Mouse (Mus musculus): ENCODE results near the gene Rabgap1l. TPM values are rescaled to one million over a fixed set of nuclear protein-coding genes. Genes with fewer than 3 reads are reported as not detected.

Gene Rabgap1l
- total RNA-seq, 2 experiments from 2014 or later, result 189 to 200 TPM

DNA sequence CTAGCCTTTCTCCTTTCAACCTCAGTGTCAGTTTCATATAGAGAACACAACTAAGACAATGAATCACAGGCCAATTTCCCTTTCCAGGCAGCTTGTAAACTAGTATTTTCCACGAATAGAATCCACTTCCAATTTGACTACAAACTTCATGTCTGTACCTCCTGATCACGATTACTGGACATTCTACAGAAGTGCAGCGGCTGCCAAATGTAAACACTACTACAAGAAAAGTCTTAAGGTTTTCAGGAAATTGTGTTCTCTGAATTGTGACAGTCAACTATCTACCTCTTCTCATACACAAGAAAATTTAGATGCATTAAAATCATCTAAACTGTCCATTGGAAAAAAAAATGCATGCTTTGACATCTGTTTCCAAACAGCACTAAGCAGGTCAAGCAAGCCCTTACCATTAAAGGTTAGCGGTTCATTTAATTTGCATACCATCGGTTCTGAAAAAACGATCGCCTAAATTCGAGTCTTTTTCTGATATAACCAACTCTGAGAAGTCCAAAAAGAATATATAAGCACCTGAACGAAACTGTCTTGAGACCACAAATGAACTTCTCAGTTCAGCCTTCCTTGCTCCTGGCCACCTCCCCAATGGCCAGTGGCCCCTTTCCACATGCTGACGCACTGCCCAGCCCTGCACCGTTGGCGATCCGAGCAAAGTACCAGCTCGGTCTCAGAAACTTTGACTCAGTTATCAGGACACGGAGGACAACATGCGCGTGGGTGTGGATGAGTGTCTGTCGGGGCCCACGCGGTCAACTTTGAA, 1.4 kb downstream of the Rabgap1l start:
- no peak for DNase-seq (ENCODE audit: low spot score in 2 of 2)
- intact Hi-C loops (cut with DNase I), result loop anchor here (2.0 to 5.0 kb wide), 2 partner anchors 47 to 116 kb away; partner anchors contain the start of gene Rc3h1

DNA sequence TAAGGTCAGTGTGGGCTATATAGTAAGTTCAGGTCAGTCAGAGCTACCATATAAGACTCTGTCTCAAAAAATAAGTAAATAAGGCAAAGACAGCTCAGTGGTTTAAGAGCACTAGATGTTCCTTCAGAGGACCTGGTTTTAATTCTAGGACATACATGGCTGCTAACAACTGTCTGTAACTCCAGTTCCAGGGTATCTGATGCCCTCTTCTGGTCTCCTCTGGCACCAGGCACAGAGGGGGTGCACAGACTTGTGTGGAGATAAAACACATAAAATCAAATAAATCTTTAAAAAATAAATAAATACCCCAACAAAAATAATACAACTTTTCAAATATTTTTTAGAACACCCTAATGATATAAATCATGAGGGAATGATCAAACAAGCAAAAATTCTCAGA, 2.4 kb downstream of the Rabgap1l start:
- no peak for DNase-seq (ENCODE audit: low spot score in 2 of 2)
- intact Hi-C loops (cut with DNase I), result loop anchor here (5.0 kb wide), 1 partner anchor 117 kb away; the partner anchor contains the start of gene Rc3h1

DNA sequence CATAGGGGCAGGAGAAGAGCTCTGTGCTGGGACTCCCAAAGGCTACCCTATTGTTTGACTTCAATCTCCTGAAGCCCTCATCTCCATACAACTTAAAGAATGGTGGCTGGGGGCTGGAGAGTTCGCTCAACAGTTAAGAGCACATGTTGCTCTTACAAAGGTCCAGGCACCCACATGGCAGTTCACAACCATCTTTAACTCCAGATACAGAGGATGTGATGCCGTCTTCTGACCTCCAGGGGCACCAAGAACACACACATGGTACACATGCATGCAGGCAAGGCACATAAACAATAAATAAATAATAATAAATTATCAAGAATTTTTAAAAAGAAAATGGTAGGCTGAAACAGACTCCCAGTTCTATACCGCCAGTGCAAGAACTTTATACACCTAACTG, 3.1 kb downstream of the Rabgap1l start:
- intact Hi-C loops (cut with DNase I), result loop anchor here (5.0 kb wide), 1 partner anchor 117 kb away; the partner anchor contains the start of gene Rc3h1
- no peak for DNase-seq (ENCODE audit: low spot score in 2 of 2)

DNA sequence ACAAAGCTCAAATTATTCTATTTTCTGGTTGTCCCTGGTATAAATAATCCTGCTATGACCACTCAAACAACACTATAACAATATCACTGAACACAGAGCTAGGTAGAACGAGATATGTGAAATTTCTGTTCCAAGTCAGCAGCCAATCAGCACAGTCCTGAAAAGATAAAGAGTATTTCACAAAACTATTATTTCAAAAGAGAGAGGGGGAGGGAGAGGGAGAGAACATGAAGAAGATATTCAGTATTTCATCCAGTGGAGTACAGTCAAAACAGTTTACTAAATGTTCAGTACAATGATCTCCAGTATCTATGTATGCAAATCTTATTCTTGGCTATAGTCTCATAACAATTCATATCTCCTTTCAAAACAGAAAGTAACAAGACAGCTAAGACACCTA, 5.1 kb downstream of the Rabgap1l start:
- no peak for DNase-seq (ENCODE audit: low spot score in 2 of 2)
- intact Hi-C loops (cut with DNase I), result no loop called here

DNA sequence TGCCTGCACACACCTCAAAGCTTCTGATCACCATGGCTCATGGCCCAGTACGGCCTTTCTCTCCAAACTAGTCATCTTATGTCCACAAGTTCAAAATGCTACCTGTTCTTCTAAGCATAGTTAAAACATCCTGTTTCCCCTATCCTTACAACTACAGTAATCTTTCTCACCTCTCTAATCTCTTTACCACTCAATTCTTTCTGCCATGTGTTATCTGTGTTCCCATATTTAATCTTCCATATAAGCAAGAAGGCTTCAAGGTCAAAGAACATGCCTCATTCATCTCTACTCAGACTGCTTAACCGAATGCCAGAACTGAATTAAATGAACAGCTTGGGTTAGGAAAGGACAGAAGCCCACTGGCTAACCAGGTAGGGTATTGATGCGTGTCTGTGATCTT, 5.8 kb downstream of the Rabgap1l start:
- DNase-seq (ENCODE audit: low spot score in 2 of 2), result no peak
- intact Hi-C loops (cut with DNase I), result no loop called here

DNA sequence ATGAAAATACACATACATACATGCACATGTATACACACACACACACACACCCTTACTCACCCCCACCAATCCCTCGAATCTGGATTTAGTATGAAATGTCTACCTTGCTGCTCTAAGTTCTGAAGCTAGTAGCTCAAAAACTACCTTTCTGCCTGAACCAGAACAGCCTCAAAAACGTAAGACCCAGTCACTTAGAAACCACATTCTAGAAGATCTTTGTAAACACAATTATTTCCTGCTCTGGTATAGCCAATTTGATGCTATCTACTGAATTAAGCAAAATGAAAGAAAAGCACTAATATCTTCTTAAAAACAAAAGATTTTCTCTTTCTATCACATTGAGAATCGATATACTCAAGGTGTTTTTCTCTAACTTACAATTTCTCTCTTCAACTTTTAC, 6.4 kb downstream of the Rabgap1l start:
- intact Hi-C loops (cut with DNase I), result no loop called here
- no peak for DNase-seq (ENCODE audit: low spot score in 2 of 2)

DNA sequence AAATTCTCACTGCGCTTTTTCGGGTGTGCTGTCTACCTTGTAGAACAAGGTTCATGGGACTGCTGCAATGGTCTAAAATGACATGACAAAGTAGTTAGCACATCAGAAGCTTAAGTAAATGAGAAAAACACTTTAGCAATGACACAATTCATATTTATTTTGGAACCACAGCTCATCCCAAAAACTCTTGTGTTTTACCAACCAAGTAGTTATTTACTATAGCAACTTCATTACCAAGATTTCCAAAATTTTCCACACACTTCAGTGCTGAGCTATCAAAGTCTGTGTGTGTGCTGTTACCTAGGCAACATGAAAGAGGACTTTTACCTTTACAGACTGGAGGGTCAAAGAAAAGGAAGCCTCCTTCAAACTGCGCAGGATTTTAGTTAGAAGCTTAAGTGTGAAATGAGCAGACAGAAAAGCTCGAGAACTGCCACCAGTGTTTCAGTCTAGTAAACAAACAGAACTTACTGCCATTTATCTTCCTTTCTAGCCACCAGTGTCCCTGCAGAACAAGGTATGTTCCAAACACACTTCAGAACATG, 7.3 kb downstream of the Rabgap1l start:
- intact Hi-C loops (cut with DNase I), result no loop called here
- no peak for DNase-seq (ENCODE audit: low spot score in 2 of 2)

DNA sequence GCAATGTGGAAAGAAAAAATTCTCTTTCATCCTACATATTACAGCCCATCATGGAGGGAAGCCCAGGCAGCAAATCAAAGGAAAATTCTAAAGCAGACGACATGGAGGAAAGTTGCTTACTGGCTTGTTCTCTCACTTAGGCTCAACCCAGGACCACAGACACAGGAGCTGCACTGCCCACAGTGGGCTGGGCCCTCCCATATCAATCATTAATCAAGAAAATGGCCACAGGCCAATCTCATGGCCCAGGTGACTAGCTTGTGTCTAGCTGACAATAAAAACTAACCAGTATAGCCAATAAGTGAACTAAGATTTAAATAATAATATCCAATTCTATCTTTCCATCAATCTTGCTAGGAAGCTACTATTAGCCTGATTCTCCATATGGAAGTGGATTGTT, 8.9 kb downstream of the Rabgap1l start:
- intact Hi-C loops (cut with DNase I), result no loop called here
- no peak for DNase-seq (ENCODE audit: low spot score in 2 of 2)

DNA sequence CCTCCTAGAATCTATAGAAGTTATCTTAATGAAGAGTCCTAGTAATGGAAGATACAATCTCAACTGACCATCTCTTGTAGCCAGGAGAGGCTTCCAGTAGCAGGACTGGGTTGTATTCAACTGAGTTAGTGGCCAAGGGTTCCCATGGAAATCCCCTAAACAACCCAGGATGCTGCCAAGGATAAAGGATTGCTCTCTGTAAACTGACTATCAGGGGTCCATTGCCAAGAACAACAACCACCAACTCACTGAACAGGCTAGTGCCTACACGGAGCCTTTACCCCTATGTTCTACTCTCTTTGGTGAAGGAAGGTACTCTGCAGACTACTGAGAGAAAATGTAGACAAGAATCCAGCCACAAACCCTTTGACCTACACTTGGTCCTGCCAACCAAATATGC, 18.8 kb downstream of the Rabgap1l start:
- intact Hi-C loops (cut with DNase I), result no loop called here
- no peak for DNase-seq (ENCODE audit: low spot score in 2 of 2)

DNA sequence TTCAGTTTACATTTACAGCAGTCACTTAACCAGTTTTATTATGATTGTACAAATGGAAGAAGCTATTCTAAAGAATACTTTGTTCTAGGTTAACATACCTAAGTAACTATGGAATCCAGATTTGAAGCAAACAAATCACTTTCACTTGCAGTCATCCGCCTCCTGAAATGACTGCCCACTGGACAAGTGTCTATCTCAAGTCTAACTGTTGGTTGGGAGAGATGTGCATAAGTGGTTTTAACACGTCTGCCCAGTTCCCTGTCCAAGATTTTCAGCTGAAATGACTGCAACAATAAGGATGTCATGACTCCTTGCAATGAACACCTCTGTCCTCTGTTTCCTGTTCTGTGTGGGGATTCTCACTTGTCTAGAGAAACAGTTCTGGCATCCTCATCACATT, 27.4 kb downstream of the Rabgap1l start:
- intact Hi-C loops (cut with DNase I), result no loop called here
- no peak for DNase-seq (ENCODE audit: low spot score in 2 of 2)

DNA sequence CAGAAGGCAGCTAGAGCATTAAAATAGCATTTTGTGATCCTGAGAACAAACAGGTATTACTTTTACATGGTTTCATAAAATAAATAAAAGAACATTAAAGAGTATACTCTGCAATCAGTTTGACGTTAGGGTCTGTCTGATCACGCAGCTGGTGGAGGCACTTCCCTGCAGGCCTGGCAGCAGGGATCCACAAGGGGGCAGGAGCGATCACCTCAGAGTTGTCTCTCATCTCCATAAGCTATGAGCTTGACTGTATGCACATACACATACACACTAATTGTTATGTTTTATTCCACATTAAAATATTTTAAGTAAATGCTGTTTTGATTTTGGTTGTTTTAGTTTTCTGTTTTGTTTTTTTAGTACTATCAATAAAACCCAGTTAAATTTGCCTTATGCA, 34.8 kb downstream of the Rabgap1l start:
- DNase-seq (ENCODE audit: low spot score in 2 of 2), result peak in 1 of 2 experiments; percentile 30
- intact Hi-C loops (cut with DNase I), result no loop called here

DNA sequence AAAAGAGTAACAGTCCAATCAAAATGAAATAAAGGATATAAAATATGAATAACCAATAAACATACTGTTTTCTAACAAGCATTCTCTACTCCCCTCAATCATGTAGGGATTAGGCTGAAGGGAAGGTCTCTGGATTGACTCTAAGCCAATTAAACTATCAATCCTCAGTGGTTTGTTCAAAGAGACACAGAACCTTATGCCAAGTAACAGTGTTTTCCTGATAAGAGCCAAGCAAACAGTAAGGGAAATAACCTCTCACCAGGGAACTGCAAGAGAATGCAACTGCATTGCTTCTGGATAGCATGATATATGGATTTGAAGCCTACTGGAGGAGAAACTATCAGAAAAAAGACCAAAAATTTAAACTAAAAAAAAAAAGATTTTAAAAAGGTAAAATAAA, 37.7 kb downstream of the Rabgap1l start:
- intact Hi-C loops (cut with DNase I), result no loop called here
- DNase-seq (ENCODE audit: low spot score in 2 of 2), result no peak

DNA sequence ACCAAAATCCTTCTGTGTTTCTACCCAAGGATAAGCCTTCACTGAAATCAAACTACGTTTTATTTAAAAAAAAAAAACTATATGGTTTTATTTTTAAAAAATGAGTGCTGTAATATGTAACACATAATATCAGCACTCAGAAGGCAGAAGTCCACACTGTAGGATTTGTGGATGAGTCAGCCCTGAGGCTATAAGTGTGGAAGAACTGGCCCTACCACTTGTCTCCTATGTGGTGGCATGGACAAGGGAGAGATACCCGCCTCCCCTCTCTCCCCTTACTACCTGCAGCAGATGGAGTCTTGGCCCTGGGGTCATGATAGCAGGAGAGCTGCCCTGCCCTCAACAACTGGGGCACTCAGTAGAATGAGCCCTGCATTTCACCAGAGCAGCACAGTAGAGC, 42.4 kb downstream of the Rabgap1l start:
- intact Hi-C loops (cut with DNase I), result no loop called here
- no peak for DNase-seq (ENCODE audit: low spot score in 2 of 2)

DNA sequence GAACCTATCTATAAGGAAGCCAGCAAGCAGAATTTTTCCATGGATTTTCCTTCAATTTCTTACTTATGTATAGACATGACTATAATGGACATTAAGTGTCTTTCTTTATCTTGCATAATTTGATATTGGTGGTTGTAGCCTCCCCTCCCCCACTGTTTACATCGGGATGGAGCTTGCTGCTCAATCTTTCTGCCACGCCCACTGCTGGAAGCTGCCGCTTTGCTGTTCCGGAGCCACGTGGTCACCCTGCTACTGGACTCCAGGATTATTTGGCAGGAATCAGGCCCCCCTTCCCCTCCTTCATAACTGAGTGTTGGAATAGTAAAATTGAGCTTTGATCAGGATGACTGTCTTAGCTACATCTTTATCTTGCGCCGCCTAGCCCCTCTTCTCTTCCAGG, 46.2 kb downstream of the Rabgap1l start:
- DNase-seq (ENCODE audit: low spot score in 2 of 2), result no peak
- intact Hi-C loops (cut with DNase I), result loop anchor here (10.0 kb wide), 2 partner anchors 288 to 448 kb away; partner anchors contain the start of gene Zbtb37

DNA sequence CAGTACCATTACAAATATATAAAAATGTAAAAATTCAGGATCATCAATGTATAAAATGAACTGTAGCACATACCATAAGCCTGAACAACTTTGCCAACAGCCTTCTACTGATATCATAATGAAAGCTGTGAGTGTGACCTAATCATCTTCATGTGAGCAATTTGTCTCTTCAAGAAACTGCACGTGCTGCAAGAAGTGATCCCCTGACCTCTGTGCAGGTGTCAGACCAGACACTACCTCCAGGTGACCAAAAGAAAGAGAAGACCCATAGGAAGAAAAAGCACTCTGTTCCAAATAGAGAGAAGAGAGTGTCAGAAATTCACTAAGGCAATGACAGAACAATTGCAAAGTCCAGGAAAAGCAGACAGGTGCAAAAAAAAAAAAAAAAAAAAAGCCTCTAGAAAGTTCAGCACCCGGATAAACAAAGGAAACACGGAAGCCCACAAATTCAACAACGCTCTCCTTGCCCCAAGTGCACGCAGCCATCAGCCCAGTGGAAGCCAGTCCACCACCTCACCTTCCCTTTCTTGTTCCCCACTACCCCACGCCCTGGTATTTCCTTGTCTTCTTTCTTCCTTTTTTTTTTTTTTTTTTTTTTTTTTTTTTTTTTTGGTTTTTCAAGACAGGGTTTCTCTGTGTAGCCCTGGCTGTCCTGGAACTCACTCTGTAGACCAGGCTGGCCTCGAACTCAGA, 47.6 kb downstream of the Rabgap1l start:
- intact Hi-C loops (cut with DNase I), result loop anchor here (2.0 to 10.0 kb wide), 3 partner anchors 47 to 449 kb away; partner anchors contain the start of genes Rabgap1l and Zbtb37

DNA sequence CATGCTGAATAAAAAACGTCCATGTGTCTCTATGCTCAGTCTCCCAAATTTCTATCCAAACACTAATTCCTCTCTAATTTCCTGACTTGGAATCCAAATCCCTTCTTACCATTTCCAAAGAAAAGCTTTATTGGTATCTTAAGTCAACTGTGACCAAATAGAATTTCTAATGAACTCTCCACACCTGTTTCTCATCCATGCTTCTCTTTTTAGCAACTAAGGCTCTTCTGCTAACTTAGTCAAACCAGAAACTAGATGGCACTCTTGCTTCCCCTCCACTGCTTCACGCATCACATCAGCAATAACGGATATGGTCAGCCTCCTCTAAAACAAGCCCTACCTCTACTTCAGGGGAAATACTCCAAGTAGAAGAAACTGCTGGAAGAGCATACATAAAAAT, 49.0 kb downstream of the Rabgap1l start:
- peak in 1 of 2 experiments; percentile 27 for DNase-seq (ENCODE audit: low spot score in 2 of 2)
- intact Hi-C loops (cut with DNase I), result loop anchor here (2.0 to 10.0 kb wide), 4 partner anchors 49 to 451 kb away; partner anchors contain the start of genes Rabgap1l and Zbtb37

More for the DNA sequence above, 47.6 kb downstream of the Rabgap1l start:
- DNase-seq (ENCODE audit: low spot score in 2 of 2), result no peak

DNA sequence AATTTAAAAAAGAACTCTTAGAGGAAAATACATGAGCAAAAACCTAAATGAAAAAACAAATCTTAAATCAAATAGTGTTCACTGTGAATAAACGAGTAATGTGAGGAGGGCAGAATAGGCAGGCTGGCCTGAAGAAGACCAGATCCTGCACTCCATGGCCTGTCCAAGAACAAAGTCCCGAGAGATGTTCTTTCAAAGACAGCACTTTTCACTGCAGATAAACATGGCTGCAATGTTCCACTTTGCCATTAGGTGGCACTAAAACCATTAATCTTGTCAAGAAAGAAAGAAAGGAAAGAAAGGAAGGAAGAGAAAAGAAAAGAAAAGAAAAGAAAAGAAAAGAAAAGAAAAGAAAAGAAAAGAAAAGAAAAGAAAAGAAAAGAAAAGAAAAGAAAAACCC, 49.8 kb downstream of the Rabgap1l start:
- peak; percentile 66 to 76 for DNase-seq (ENCODE audit: low spot score in 2 of 2)
- intact Hi-C loops (cut with DNase I), result loop anchor here (2.0 to 10.0 kb wide), 5 partner anchors 104 to 452 kb away; partner anchors contain the start of gene Zbtb37

DNA sequence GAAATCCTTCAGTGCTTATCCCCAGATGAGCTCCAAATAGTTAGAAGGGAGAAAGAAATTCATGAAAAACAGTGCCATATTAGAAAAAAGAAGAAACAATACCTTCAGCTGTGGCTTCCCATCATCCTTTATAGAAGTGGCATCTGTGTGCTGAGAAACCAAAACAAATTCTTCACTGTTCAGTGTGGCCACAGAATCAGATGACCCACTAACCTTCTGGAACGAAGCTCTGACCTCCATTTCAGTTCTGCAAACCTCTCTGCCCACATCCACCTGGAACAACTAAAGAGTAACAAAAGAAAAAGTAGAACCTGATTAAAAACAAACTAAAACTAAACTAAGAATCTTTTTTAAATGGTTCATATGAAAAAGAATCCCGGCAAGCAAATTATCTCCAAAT, 52.4 kb downstream of the Rabgap1l start:
- intact Hi-C loops (cut with DNase I), result loop anchor here (5.0 to 10.0 kb wide), 3 partner anchors 107 to 454 kb away; partner anchors contain the start of gene Zbtb37

DNA sequence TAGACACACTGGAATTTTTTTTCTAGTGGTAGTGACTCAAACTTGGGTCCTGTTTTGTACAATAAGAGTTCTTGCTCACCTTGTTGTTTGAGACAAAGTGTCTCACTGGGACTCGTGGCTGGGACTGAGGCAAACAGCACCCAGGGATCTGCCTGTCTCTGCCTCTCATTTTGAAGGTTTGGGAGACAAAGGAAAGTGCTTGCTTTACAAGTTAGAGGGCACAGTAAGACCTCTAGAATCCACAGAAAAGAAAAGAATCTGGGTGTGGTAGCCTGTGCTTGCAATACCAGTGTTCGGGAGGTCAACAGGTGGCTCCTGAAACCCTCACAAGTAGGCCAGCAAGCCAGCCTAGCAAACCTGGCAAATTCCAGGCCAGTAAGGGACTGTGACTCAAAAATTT, 58.3 kb downstream of the Rabgap1l start:
- no peak for DNase-seq (ENCODE audit: low spot score in 2 of 2)
- intact Hi-C loops (cut with DNase I), result no loop called here

More for the DNA sequence above, 52.4 kb downstream of the Rabgap1l start:
- no peak for DNase-seq (ENCODE audit: low spot score in 2 of 2)

DNA sequence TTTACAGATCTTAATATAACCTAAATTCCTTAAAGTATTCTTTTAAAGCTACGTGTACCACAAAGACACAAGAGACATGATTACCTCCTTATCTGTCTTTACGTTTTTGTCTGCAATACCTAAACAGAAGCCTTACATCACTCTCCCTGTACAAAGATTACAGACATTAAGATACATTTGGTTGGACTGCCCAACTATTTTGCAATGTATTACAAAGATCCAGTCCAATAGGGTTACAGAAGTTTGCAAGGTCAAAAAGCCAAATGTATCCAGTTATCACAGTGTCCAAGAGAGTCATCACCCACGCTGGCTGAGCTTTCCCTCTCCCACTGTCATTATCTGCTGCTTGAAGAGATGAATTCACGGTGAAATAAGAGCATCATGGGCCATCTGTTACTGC, 63.1 kb downstream of the Rabgap1l start:
- DNase-seq (ENCODE audit: low spot score in 2 of 2), result no peak
- intact Hi-C loops (cut with DNase I), result no loop called here
